Mouse (Mus musculus): ENCODE measurements around the gene Cry1. TPM values are rescaled to one million over a fixed set of nuclear protein-coding genes. Genes with fewer than 3 reads are reported as not detected.

The Cry1 gene
- polyA plus RNA-seq, 1 experiment from 2014 or later: 19.7 TPM

GRCm38 (mm10) chr10:85182766-85183165 lies 2.1 kb downstream of the Cry1 start:
- no peak for ATAC-seq (replicated peaks; ENCODE audit: extremely low read depth, insufficient read depth, low FRiP score)
- Histone ChIP-seq H3K9ac (ENCODE audit: low read length) (no peak overlapping the region; the same call in 1 of the 2 replicates), H3K36me3 (ENCODE audit: control insufficient read depth, insufficient read depth) (no peaks in the 10 kb centered on the region), H3K4me1 (ENCODE audit: control insufficient read depth, insufficient read depth, low read length) (peaks cover 12% of the 10 kb centered on the region), H3K4me2 (ENCODE audit: low read depth, low read length) (peak overlapping the region; percentile 99), H3K4me3 (ENCODE audit: low read length) (peak overlapping the region; percentile 77), H3K27ac (ENCODE audit: low read length) (no peak overlapping the region), H3K9me3 (replicated peaks; ENCODE audit: control insufficient read depth, low read length) (no peaks in the 10 kb centered on the region), H3K27me3 (ENCODE audit: control insufficient read depth, insufficient read depth, low read length) (no peaks in the 10 kb centered on the region)
- 85% methylated on average over 10 of the region's 10 CpGs for WGBS

- Histone ChIP-seq H3K9me3 (replicated peaks; ENCODE audit: control insufficient read depth, low read length) (no peaks in the 10 kb centered on the region), H3K9ac (ENCODE audit: low read length) (no peak overlapping the region), H3K27ac (ENCODE audit: low read length) (no peak overlapping the region), H3K4me1 (ENCODE audit: control insufficient read depth, insufficient read depth, low read length) (no peaks in the 10 kb centered on the region), H3K4me2 (ENCODE audit: low read depth, low read length) (no peak overlapping the region), H3K4me3 (ENCODE audit: low read length) (no peak overlapping the region), H3K36me3 (ENCODE audit: control insufficient read depth, insufficient read depth) (no peaks in the 10 kb centered on the region), H3K27me3 (ENCODE audit: control insufficient read depth, insufficient read depth, low read length) (no peaks in the 10 kb centered on the region)
- 57% methylated on average over 2 of the region's 2 CpGs for whole genome bisulfite sequencing
- no peak for ATAC-seq (replicated peaks; ENCODE audit: extremely low read depth, insufficient read depth, low FRiP score)
Observed at GRCm38 (mm10) chr10:85176640-85177039, 8.2 kb downstream of the Cry1 start.

- Histone ChIP-seq H3K4me2 (ENCODE audit: low read depth, low read length) (no peak overlapping the region), H3K9ac (ENCODE audit: low read length) (no peak overlapping the region), H3K27me3 (ENCODE audit: control insufficient read depth, insufficient read depth, low read length) (no peaks in the 10 kb centered on the region), H3K36me3 (ENCODE audit: control insufficient read depth, insufficient read depth) (no peaks in the 10 kb centered on the region), H3K4me1 (ENCODE audit: control insufficient read depth, insufficient read depth, low read length) (peaks cover 7% of the 10 kb centered on the region; the same call in 1 of the 2 replicates), H3K9me3 (replicated peaks; ENCODE audit: control insufficient read depth, low read length) (no peaks in the 10 kb centered on the region), H3K27ac (ENCODE audit: low read length) (no peak overlapping the region), H3K4me3 (ENCODE audit: low read length) (no peak overlapping the region)
- ATAC-seq (replicated peaks; ENCODE audit: extremely low read depth, insufficient read depth, low FRiP score): no peak
- 82% methylated on average over 5 of the region's 5 CpGs for WGBS
Observed at GRCm38 (mm10) chr10:85165306-85165705, 19.6 kb downstream of the Cry1 start.

- 92% methylated on average over 13 of the region's 13 CpGs for WGBS
- ATAC-seq (replicated peaks; ENCODE audit: extremely low read depth, insufficient read depth, low FRiP score): no peak
- Histone ChIP-seq H3K9ac (ENCODE audit: low read length) (no peak overlapping the region), H3K27ac (ENCODE audit: low read length) (no peak overlapping the region), H3K4me3 (ENCODE audit: low read length) (no peak overlapping the region), H3K4me1 (ENCODE audit: control insufficient read depth, insufficient read depth, low read length) (peaks cover 7% of the 10 kb centered on the region; the same call in 1 of the 2 replicates), H3K27me3 (ENCODE audit: control insufficient read depth, insufficient read depth, low read length) (no peaks in the 10 kb centered on the region), H3K9me3 (replicated peaks; ENCODE audit: control insufficient read depth, low read length) (no peaks in the 10 kb centered on the region), H3K4me2 (ENCODE audit: low read depth, low read length) (no peak overlapping the region), H3K36me3 (ENCODE audit: control insufficient read depth, insufficient read depth) (no peaks in the 10 kb centered on the region)
Observed at GRCm38 (mm10) chr10:85164791-85165190, 20.1 kb downstream of the Cry1 start.

- H3K4me2 ChIP-seq (ENCODE audit: low read depth, low read length): no peak overlapping the region
- H3K27ac ChIP-seq (ENCODE audit: low read length): no peak overlapping the region
- no peaks in the 10 kb centered on the region for H3K9me3 ChIP-seq (replicated peaks; ENCODE audit: control insufficient read depth, low read length)
- no peak overlapping the region for H3K9ac ChIP-seq (ENCODE audit: low read length)
- WGBS: 71% methylated on average over 5 of the region's 5 CpGs
- H3K4me1 ChIP-seq (ENCODE audit: control insufficient read depth, insufficient read depth, low read length): peaks cover 7% of the 10 kb centered on the region; the same call in 1 of the 2 replicates
- 0 out of 2 replicates have a peak, but pooled peaks have one; percentile 32 for ATAC-seq (replicated peaks; ENCODE audit: extremely low read depth, insufficient read depth, low FRiP score)
- H3K36me3 ChIP-seq (ENCODE audit: control insufficient read depth, insufficient read depth): no peaks in the 10 kb centered on the region
- no peaks in the 10 kb centered on the region for H3K27me3 ChIP-seq (ENCODE audit: control insufficient read depth, insufficient read depth, low read length)
- no peak overlapping the region for H3K4me3 ChIP-seq (ENCODE audit: low read length)
Observed at GRCm38 (mm10) chr10:85161745-85162351, 23.0 kb downstream of the Cry1 start.

GRCm38 (mm10) chr10:85159989-85160619 lies 24.8 kb downstream of the Cry1 start:
- peaks cover 7% of the 10 kb centered on the region; the same call in 1 of the 2 replicates for H3K4me1 ChIP-seq (ENCODE audit: control insufficient read depth, insufficient read depth, low read length)
- H3K36me3 ChIP-seq (ENCODE audit: control insufficient read depth, insufficient read depth): no peaks in the 10 kb centered on the region
- no peak overlapping the region for H3K9ac ChIP-seq (ENCODE audit: low read length)
- H3K9me3 ChIP-seq (replicated peaks; ENCODE audit: control insufficient read depth, low read length): no peaks in the 10 kb centered on the region
- no peak overlapping the region for H3K4me2 ChIP-seq (ENCODE audit: low read depth, low read length)
- H3K27ac ChIP-seq (ENCODE audit: low read length): no peak overlapping the region
- H3K4me3 ChIP-seq (ENCODE audit: low read length): no peak overlapping the region
- no peaks in the 10 kb centered on the region for H3K27me3 ChIP-seq (ENCODE audit: control insufficient read depth, insufficient read depth, low read length)
- ATAC-seq (replicated peaks; ENCODE audit: extremely low read depth, insufficient read depth, low FRiP score): 0 out of 2 replicates have a peak, but pooled peaks have one; percentile 14
- WGBS: 21% methylated on average over 1 of the region's 1 CpGs

GRCm38 (mm10) chr10:85157451-85157850 lies 27.4 kb downstream of the Cry1 start:
- WGBS: 86% methylated on average over 7 of the region's 7 CpGs
- no peak for ATAC-seq (replicated peaks; ENCODE audit: extremely low read depth, insufficient read depth, low FRiP score)
- Histone ChIP-seq H3K9ac (ENCODE audit: low read length) (no peak overlapping the region), H3K4me2 (ENCODE audit: low read depth, low read length) (no peak overlapping the region), H3K9me3 (replicated peaks; ENCODE audit: control insufficient read depth, low read length) (no peaks in the 10 kb centered on the region), H3K27me3 (ENCODE audit: control insufficient read depth, insufficient read depth, low read length) (no peaks in the 10 kb centered on the region), H3K4me1 (ENCODE audit: control insufficient read depth, insufficient read depth, low read length) (peaks cover 7% of the 10 kb centered on the region; the same call in 1 of the 2 replicates), H3K27ac (ENCODE audit: low read length) (no peak overlapping the region), H3K36me3 (ENCODE audit: control insufficient read depth, insufficient read depth) (no peaks in the 10 kb centered on the region), H3K4me3 (ENCODE audit: low read length) (no peak overlapping the region)

- Histone ChIP-seq H3K27ac (ENCODE audit: low read length) (no peak overlapping the region), H3K9ac (ENCODE audit: low read length) (no peak overlapping the region), H3K36me3 (ENCODE audit: control insufficient read depth, insufficient read depth) (no peaks in the 10 kb centered on the region), H3K4me3 (ENCODE audit: low read length) (no peak overlapping the region), H3K4me1 (ENCODE audit: control insufficient read depth, insufficient read depth, low read length) (no peaks in the 10 kb centered on the region), H3K27me3 (ENCODE audit: control insufficient read depth, insufficient read depth, low read length) (no peaks in the 10 kb centered on the region), H3K4me2 (ENCODE audit: low read depth, low read length) (no peak overlapping the region), H3K9me3 (replicated peaks; ENCODE audit: control insufficient read depth, low read length) (no peaks in the 10 kb centered on the region)
- WGBS: 12% methylated on average over 2 of the region's 2 CpGs
- no peak for ATAC-seq (replicated peaks; ENCODE audit: extremely low read depth, insufficient read depth, low FRiP score)
Observed at GRCm38 (mm10) chr10:85154195-85154594, 30.7 kb downstream of the Cry1 start.

GRCm38 (mm10) chr10:85149226-85149625 lies 35.6 kb downstream of the Cry1 start:
- no peak overlapping the region for H3K9ac ChIP-seq (ENCODE audit: low read length)
- no peaks in the 10 kb centered on the region for H3K27me3 ChIP-seq (ENCODE audit: control insufficient read depth, insufficient read depth, low read length)
- WGBS: 85% methylated on average over 5 of the region's 5 CpGs
- H3K27ac ChIP-seq (ENCODE audit: low read length): no peak overlapping the region
- H3K9me3 ChIP-seq (replicated peaks; ENCODE audit: control insufficient read depth, low read length): no peaks in the 10 kb centered on the region
- no peaks in the 10 kb centered on the region for H3K4me1 ChIP-seq (ENCODE audit: control insufficient read depth, insufficient read depth, low read length)
- no peak overlapping the region for H3K4me3 ChIP-seq (ENCODE audit: low read length)
- peaks cover 16% of the 10 kb centered on the region for H3K36me3 ChIP-seq (ENCODE audit: control insufficient read depth, insufficient read depth)
- ATAC-seq (replicated peaks; ENCODE audit: extremely low read depth, insufficient read depth, low FRiP score): no peak
- H3K4me2 ChIP-seq (ENCODE audit: low read depth, low read length): no peak overlapping the region

Data from heart, embryonic 16.5 days (tissue).